Mouse (Mus musculus) olfactory bulb, adult 2 months (tissue): ENCODE results near the gene Dffa.

Experiments used
- CTCF ChIP-seq: fragments of 200-500 bp; IDR thresholded peaks from 2 replicates; pipeline ENCODE4 v1.5.1; 2012; ENCODE audit warnings: low read depth, mild to moderate bottlenecking, low read length, moderate library complexity; ENCODE audit not compliant: insufficient read depth
- POLR2A ChIP-seq: fragments of 200-500 bp; IDR thresholded peaks from 2 replicates; pipeline ENCODE4 v1.6.1; 2012; ENCODE audit warnings: mild to moderate bottlenecking, low read depth, low read length, moderate library complexity; ENCODE audit not compliant: insufficient read depth

GRCm38 (mm10) chr4:149133395-149133794 lies 29.4 kb downstream of the Dffa start:
- TF ChIP-seq CTCF (no peak), POLR2A (no peak)
